Mouse (Mus musculus) c-Kit-negative CD71-positive TER-119-positive erythroid progenitor cells, embryonic 14.5 days (primary cell): ENCODE measurements around the gene Lipa.
A peak's percentile ranks its signal among the peaks of the same experiment; 100 is the strongest.

Experiments
- DNase-seq: peaks from one replicate; pipeline ENCODE4 v3.0.0-alpha.2; 2013; ENCODE audit warnings: low read depth, low spot score

Gene Lipa

DNA sequence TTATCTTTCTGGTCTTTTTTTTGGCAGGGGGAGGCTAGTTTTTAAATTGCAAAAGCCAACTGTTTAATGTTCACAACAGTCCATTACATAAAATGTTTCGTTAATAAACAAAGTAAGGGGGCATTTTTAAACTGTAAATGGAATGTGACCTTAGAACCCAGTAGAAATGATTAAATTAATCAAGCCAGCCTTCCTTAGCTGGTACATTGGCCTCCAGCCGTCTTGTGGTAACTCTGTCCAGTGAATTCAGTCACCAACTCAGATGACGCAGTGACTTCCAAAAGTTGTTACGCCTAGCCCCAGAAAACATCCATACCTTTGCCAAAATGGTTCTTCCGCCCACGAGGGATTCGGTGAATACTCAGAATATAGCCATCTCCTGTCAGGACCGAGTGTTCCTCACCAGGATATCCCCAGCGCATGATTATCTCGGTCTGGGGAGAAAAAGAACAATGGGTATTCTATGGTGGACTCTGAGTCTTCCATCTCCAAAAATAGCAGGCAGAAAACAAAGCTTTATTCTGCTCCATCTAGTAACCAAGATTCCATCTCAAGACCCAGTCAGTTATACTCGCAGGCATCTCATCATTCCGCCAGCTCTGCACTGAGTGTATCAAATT is 4.1 kb downstream of the Lipa start:
- DNase-seq, result no peak

DNA sequence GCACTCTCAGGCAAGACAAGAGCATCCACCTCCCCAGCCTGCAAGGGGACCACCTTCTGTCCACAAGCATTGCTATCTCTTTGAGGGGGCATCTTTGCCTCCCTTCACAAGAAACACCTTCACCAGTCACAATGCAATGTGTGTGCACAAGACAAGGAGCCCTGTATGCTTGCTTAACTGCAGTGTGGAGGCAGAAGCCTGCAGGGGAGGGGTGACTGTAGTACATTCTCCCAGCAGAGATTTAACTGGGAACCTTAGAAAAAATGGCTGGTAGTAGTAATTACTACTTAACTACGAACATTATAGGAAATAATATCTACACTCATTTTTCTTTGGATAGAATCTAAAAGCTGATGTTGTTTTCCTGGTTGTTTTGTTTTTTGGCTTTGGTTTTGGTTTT is 5.3 kb downstream of the Lipa start:
- DNase-seq, result no peak

DNA sequence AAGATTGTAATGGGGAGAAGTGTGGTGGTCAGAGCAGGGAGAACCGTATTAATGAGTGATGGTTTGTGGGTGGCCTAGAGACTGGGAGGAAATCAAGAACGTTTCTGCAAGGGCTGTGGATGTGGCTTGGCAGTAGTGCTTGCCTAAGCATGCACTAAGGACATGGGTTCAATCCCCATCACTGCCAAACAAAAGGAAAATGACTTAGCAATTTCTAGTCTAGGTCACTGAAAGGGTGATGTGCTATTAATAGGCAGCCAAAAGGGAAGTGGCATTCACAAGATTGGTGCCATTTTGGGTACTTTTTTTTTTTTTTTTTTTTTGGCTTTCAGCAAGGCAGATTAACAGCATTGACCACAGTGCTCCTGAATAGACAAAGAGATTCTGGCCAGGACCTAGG is 5.9 kb downstream of the Lipa start:
- DNase-seq, result no peak

DNA sequence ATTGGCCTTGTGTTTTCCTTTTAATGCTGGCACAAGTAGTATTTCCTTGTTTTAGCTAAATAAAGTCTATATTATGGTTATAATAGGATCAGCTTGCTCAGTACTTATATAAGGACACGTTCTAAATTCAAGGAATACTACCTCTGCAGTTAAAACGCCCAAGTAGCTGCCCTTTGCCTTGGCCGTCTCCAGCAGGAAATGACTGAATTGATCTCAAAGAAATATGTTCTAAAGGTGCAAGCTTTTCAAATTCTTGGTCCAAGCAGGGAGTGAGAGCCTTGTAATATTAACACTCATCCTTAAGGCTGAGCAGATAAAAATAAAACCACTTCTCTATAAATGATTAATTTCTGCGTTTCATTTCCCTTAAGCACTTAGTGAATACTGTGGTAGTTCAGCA is 7.2 kb downstream of the Lipa start:
- no peak for DNase-seq

DNA sequence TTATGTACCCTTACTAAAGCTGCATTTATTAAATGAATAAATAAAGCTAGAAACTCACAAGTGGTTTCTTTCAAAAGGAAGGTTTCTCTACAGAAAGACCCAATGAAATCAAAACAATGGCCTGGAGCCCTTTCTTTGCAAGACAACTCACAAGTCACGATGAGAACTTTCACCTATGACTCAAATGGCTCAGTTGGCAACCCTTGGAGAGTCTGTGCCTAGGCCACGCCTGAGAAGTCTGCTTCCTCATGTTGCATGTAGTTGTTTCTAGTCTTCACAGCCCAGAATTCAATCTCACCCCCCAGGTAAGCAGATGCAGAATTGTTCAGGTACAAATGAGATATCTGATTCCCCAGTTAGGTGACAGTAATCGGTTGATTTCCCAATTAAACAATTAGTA is 7.6 kb downstream of the Lipa start:
- DNase-seq, result no peak

DNA sequence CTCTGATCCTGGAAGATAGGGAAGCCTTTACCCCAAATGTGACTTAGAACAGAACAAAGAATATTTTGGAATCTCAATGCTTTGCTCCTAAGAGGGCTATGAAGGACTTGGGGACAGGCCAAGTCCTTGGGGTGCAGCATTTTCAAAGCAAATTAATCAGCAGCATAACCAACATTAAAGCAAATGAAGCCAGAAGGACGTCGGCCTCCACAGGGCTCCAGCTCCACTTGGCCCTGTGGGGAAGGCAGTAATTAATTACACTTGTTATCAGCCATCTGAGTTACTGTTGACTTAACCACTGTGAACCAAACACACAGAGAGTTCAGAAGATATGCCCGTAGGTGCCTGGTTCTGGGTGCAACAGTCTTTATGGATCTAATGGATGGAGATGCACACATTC is 8.5 kb downstream of the Lipa start:
- no peak for DNase-seq

DNA sequence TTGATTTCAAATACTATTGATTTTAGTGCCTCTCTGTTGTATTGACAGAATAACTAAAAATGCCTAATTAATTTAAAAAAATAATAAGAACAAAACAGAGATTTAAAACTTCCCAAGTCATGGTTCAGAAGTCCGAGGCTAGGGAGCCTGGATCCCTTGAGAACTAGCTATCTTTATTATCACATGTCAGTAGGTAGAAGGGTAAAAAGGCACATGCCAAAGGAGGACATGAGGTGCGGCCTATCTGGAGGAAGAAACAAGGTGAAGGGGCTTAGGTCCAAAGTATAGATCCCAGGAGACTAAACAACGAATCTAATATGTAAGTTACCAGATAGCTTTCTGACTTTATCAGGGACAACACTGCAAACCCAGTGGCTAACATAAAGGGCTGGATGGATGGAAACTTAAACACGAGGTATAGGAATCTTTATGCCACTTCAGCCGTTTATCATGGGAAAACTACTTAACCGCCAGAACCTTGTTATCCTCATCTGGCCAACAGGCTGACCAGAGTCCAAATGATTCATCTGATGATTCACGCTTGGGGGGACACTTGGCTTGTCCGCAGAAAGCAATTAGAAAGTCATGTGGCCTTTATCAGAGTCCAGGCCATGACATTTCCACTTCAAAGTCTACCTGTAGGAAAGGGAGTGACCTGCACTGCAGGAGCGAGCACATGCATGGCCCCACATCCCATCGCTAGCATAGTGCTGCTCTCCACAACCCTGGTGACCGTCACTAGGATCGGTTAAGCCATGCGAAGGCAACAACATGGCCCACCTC is 9.3 kb downstream of the Lipa start:
- DNase-seq, result no peak

DNA sequence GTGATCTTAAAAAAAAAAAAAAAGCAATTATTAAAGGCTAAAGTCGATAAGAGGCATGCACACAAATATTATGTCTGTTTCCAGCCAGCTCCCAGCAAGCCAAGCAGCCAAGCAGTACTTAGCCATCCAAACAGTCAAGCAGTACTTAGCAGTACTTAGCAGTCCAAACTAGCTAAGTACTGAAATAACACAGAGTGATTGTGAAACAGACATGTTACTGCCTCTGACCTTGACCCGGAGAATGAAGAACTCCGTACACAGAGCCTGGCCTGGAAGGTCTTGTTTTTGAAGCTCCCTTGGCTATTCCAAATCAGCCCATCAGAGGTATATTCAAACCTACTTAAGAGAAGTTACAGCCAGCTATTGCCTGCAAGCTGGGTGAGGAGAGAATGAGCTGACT is 10.1 kb downstream of the Lipa start:
- no peak for DNase-seq

DNA sequence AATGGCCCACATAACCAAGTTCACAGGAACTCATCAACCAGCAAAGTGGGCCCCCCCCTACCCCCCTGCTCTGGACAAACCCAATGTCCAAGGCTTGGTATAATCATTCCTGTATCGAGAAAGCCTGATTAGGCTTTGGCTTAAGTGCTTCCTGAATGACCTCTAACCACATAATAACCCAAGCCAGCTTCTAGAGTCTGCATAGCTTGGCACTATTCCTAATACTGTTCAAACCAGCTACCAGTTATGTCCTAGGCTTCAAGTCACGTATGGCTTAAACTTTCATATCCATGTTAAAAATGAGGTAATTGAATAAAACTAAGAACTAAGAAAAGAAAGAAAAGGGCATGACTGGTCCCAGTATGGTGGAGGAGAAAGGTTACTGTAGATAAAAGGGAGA is 10.9 kb downstream of the Lipa start:
- no peak for DNase-seq

DNA sequence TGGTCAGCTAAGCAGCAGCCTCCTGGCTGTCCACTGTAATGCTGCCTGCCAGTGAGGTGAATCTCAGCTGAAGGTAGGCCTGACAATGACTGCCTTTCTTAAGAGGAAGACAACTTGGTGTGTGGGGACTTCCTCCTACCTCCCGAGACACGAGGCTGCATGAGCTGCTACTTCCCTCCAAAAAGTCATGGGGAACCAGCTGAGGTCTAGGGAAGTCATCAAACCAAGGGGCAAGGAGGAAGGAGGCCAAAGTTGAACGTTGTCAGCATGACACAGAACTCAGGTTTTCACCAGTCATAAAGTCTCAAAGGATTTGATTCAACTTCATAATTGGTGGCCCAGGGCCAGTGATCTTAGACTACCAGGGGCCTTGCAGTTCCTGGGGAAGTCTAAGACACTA is 11.6 kb downstream of the Lipa start:
- DNase-seq, result no peak

DNA sequence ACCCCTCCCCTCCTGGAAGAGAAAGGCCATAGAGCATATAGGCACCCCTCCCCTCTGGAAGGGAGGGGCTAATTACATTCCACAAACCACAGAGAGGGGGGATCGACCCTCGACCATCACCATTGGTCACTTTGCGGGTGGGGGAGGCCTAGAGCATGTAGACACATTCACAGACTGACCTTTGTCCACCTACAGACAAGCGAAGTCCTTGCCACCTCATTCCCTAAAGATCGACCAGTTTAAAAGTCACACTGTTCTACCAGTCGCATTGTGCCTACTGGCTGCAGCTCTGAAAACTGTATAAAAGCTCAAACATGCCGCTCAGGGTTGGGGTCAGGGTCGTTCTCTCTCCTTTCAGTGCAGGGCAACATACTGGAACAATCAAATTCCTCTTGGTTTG is 15.7 kb downstream of the Lipa start:
- DNase-seq, result no peak

DNA sequence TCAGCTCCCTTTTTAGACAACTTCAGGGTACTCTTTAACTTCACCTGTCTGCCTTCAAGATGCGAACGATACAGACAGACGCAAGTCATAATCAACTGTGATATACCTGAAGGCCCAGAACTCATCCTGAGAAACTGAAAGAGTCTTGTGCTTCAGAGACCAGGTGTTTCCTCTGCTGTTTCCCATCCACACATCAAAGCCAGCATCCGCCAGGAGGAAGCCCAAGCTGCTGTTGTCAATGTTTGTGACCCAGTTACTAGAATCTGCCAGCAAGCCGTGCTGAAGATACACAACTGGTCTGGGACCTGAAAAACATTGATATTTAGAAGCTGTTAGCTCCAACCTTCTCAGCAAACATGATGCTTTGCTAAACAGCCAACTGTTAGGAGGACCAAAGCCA is 16.6 kb downstream of the Lipa start:
- DNase-seq, result no peak

DNA sequence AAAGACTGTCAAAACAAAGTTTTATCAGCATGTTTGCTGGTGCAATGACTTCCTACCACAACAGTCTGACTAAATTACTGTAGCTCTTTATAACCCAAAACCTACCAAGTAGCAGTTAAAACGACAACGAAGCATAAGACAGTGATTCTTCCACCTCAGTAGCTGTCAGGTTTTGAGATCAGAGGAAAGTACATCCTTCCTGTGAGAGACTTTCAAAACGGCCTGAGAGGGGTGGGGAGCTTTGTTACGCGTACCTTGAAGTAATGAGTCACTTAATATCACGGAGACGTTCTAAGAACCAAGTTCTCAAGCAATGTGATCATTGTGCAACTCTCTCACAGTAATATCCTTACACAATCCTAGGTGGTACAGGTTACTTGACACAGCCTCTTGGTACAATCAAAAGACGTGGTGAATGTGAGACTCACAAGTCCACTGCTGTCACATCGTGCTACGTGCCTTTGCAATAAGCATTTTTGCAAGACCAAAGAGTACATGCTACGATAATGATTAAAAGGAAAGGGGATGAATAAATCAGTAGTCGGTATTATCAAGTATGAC is 22.0 kb downstream of the Lipa start:
- no peak for DNase-seq

DNA sequence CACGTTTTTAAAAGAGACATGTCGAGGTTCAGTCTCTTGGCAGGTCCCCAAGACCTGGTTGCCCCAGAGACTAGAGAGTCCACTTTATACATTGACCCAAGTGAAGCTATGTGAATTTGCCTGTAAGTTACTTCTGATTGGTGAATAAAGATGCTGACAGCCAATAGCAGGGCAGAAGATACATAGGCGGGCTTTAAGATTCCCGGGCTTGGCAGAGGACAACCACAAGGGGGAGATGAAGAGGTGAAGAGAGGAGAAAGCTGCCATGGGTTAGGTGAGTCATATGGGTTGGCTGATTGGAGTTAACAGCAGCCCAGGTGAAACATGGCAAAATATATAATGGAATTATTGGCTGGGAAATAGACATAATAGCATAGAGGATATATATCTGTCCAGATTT is 26.5 kb downstream of the Lipa start:
- peak; percentile 40 for DNase-seq

DNA sequence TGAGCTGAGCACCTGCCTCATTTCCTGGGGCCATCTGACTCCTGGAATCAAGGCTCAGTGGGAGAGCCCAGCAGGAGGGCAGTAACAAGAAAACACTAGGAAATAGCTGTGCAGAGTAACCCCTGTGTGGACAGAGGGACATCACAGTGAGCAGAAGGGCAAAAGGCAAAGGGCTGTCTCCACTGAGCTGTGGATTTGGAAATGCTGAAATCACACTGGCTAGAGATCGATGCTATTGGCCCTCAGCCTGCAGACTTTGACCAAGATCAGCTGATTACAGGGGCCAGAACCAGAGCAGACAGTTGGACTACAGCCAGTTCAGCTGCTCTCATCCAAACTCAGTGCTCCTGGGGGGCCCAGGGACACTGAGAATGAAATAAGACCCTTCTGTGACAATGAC is 30.9 kb downstream of the Lipa start:
- DNase-seq, result no peak

DNA sequence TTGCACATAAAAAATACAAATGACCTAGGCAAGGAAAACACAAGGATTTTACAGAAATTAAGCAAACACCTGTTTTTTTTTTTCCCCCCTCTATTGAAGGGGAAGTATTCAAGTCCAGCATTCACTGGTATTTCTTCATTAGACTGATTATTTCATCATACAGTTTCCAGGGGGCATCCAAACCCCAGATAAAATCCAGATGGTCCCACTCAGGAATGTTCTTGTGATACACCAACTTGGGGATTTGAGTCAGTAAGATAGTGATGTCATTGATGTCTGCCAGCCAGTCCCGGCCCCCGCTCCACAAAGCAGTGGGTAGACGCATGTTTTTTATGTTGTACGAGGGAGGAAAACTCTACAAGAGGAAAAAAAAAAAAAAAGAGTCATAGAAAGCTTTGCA is 33.4 kb downstream of the Lipa start:
- no peak for DNase-seq

DNA sequence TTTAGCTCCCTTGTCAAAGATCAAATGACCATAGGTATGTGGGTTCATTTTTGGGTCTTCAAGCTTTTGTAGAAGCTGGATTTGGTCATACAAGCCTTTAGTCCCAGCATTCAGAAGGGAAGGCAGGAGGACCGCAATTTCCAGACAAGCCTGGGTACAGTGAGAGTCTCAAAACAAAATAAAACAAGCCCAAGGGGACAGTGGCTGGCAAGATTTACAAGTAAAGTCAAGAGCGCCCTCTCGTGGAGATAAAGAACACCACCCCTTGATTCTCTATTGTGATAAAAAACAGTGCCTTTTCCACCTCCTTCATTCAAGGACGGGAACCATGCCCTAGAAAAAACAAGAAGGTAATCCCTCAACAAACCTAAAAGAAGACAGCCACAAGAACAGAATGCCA is 43.7 kb downstream of the Lipa start:
- DNase-seq, result peak; percentile 20

DNA sequence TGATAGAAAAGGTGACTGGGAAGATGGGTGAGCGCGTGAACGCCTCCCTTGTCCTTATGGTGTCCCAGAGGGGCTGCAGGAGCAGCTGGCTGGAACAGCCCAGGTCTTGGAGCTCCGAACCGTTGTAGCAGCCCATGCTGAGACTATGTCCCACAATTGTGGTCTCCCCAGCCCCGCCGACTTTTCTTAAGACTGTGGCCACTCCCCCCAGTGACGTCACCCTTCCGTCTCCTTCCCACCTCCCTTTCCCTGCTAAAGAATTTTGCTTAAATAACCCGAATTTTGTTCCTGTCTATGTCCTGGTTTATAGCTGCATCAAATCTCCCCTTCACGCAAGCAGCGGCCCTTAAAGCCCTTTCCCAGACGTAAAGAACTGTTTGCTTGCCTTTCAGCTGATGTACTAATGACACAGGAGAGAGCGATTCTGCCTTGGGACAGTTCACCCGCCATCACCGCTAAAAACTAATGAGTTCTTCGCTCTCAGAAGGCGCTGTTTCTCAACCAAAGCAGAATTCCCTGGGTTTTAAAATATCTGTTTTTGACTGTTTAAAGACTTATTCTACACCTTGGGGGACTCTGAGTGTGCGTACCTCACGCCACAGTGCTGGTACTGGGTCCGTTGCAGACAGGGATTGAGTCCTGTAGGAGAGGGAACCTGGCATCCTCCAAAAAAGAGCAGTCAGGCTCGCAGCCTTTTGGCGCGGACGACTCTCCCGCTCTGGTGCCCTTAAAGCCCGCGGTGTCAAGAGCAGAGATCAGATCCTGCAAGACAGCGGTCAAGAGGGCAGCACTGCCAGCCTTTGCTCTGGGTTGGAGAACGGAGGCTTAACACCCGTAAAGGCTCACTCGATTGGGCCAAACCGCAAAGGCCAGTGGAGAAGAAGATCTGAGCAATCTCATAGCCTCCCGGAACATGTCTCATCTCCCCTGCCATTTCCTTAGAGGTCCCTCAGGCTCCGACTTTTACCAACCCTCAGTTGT is 52.0 kb downstream of the Lipa start, which contains the start of gene Ch25h:
Gene Ch25h (minus strand): TSS at position 174 of the 981 bp plus-strand sequence.
- no peak for DNase-seq

DNA sequence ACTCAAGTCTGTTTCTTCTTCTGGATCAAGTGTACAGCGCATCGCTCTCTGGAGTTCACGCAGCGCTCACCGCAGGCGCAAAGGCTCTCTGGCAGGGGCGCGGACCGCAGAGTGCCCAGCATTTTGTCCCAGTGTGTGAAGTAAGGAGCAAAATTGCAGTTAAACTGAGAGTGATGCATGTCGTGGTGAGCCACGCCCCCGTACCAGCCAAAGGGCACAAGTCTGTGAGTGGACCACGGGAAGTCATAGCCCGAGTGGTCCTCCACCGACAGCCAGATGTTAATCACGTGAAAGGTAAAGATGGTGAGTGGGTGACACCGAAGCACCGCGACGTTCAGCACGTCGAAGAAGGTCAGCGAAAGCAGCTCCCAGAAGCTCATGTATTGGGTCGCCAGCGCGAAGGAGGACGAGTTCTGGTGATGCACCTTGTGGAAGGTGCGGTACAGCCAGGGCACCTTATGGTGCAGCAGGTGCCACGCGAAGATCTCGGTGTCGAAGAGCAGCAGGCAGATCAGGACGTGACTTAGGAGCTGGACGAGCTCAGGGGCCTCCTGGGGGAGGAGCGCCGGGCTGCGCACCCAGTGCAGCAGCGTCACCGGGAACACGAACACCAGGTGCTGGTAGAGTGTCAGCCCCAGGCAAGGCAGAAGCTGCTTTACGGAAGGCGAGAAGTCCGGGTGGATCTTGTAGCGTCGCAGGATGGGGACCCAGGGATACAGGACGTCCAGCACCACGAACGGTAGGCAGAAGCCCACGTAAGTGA is 52.9 kb downstream of the Lipa start:
- no peak for DNase-seq

DNA sequence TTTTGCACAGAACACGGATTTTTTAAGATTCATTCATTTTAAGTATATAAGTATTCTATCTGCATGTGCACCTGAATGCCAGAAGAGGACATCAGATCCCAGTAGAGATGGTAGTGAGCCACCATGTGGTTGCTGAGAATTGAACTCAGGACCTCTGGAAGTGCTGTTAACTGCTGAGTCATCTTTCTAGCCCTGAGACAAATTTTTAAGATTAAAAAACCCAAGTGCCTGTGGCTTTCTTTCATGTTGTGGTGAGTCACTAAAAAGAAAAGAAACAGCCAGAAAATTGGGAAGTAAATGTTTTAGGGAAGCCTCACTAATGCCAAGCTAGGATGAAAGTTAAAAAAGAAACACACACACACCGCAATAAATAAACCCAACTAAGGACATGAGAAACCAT is 55.6 kb downstream of the Lipa start:
- DNase-seq, result no peak

DNA sequence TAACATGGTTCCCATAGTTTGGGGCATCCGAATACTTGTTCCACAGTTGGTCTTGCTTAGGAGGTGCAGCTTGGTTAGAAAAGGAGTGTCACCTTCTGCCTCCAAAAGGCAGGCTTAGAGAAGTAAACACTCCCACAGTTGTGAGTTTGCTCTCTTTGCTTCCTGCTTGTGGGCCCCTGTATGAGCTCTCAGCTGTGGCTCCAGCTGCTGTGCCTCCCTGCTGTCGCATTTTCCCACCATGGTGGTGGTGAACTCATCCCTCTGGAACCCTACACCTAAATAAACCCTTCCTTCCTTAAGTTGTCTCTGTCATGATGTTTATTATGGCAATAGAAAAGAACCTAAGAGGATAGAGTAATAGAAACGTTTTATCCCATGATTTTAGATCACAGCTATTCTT is 58.5 kb downstream of the Lipa start:
- DNase-seq, result no peak
